Mouse (Mus musculus) midbrain, postnatal 0 days (tissue): ENCODE data around the gene Pcsk5. TPM values are rescaled to one million over a fixed set of nuclear protein-coding genes. Genes with fewer than 3 reads are reported as not detected.

Experiments used
- ATAC-seq: fragments of 200-750 bp; cut with Nextera tagmentation; 2 replicates; pipeline ENCODE4 v1.8.0; 2017; ENCODE audit warnings: moderate number of reproducible peaks, mild to moderate bottlenecking, moderate TSS enrichment, moderate library complexity; ENCODE audit not compliant: low FRiP score
- DNase-seq: peaks from one replicate; pipeline ENCODE4 v3.0.0-alpha.2; 2015; ENCODE audit warnings: low spot score
- H3K27ac ChIP-seq: fragments of 300-500 bp; sonication (generic); 2 replicates; pipeline ENCODE4 v1.5.1; 2014; ENCODE audit warnings: low read depth, mild to moderate bottlenecking, low read length, mixed read lengths
- H3K27me3 ChIP-seq: fragments of 300-500 bp; sonication (generic); 2 replicates; pipeline ENCODE4 v1.6.1; 2014; ENCODE audit warnings: low read length, control low read depth, mixed read lengths; ENCODE audit not compliant: insufficient read depth
- H3K36me3 ChIP-seq: fragments of 300-500 bp; sonication (generic); 2 replicates; pipeline ENCODE4 v1.6.1; 2014; ENCODE audit warnings: low read length, control low read depth, mixed read lengths; ENCODE audit not compliant: insufficient read depth
- H3K4me1 ChIP-seq: fragments of 300-500 bp; sonication (generic); 2 replicates; pipeline ENCODE4 v1.6.1; 2014; ENCODE audit warnings: mild to moderate bottlenecking, control low read depth, antibody characterized with exemption, low read length, mixed read lengths; ENCODE audit not compliant: insufficient read depth
- H3K4me2 ChIP-seq: fragments of 300-500 bp; sonication (generic); 2 replicates; pipeline ENCODE4 v1.6.1; 2014; ENCODE audit warnings: low read depth, mild to moderate bottlenecking, low read length, mixed read lengths; ENCODE audit not compliant: poor library complexity, severe bottlenecking
- H3K4me3 ChIP-seq: fragments of 300-500 bp; sonication (generic); 2 replicates; pipeline ENCODE4 v1.5.1; 2014; ENCODE audit warnings: low read depth, mild to moderate bottlenecking, low read length, moderate library complexity
- H3K9ac ChIP-seq: fragments of 300-500 bp; sonication (generic); replicated peaks from 2 replicates; pipeline ENCODE4 v1.6.1; 2014; ENCODE audit warnings: mild to moderate bottlenecking, low read length, moderate library complexity, mixed read lengths; ENCODE audit not compliant: poor library complexity, severe bottlenecking
- H3K9me3 ChIP-seq: fragments of 300-500 bp; sonication (generic); 2 replicates; pipeline ENCODE4 v1.6.1; 2016; ENCODE audit warnings: low read length, control low read depth
- CTCF ChIP-seq: IDR thresholded peaks from 2 replicates; pipeline ENCODE4 v1.5.1; 2016; ENCODE audit warnings: antibody characterized with exemption, mild to moderate bottlenecking
- WGBS: fragments of 180-500 bp; shearing (Covaris S2); extraction: QIAGEN DNeasy Blood & Tissue Kit; methylation state at CpG from one replicate; pipeline ENCODE4 v1.1.7; 2014; 5-methylcytosine and 5-hydroxymethylcytosine counted together
- polyA plus RNA-seq: library from polyadenylated mRNA; unstranded; fragments of >200 nt; fragmentation: Nextera tagmentation; extraction: Ambion mirVana; gene quantifications from 2 replicates; pipeline ENCODE4 v1.2.1, GENCODE M21; 2015
- total RNA-seq: library from RNA; depleted of rRNA; stranded (reverse); fragments of >200 nt; gene quantifications from 2 replicates; pipeline ENCODE4 v1.2.3, GENCODE M21; 2014

Gene Pcsk5
- total and polyA plus RNA-seq, 2 experiments from 2014 or later = 8.8 TPM

DNA sequence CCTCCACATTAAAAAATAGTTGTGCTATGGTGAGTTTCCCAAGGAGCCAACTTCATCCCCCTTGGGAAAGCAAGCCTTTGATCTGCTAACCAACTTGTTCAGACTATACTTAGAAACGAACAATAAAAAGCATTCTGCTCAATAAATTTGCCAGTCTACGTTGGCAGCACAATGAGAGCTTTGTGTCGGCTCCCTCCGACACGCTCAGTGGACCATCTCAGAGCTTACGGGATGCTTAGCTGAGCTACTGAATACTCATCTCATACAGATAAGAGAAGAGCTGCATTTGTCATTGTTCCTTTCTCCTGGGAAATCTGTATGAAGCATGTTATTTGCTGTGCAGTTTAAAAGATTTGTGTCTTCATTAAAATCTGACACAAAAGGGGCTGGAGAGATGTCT lies 451.0 kb downstream of the Pcsk5 start:
- Histone ChIP-seq H3K4me3 (no peak overlapping the region), H3K4me1 (no peaks in the 10 kb centered on the region), H3K9ac (no peak overlapping the region), H3K27me3 (no peaks in the 10 kb centered on the region), H3K4me2 (no peak overlapping the region), H3K9me3 (no peaks in the 10 kb centered on the region), H3K27ac (no peak overlapping the region), H3K36me3 (no peaks in the 10 kb centered on the region)
- ATAC-seq = no peak
- TF ChIP-seq CTCF = no peak
- WGBS = 15% methylated on average over 6 of the region's 6 CpGs
- peak; percentile 18 for DNase-seq

DNA sequence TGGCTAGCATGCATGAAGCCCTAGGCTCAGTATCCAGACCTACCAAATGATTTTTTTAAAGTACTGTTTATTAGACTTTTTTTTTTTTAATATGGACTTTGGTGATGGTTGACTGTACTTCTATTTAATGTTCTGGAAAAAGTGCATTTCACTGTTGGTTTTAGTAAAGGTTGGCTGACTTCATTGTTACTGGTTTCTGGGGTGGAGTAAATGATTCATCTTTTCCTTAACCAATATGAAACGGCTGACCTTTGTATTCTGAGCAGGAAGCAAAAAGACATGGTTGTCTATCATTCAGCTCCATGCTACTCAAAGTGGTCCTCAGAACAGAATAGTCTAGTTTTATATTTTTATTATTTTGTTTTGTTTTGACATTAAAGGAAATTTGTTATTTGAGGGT lies 452.0 kb downstream of the Pcsk5 start:
- no peak for ATAC-seq

DNA sequence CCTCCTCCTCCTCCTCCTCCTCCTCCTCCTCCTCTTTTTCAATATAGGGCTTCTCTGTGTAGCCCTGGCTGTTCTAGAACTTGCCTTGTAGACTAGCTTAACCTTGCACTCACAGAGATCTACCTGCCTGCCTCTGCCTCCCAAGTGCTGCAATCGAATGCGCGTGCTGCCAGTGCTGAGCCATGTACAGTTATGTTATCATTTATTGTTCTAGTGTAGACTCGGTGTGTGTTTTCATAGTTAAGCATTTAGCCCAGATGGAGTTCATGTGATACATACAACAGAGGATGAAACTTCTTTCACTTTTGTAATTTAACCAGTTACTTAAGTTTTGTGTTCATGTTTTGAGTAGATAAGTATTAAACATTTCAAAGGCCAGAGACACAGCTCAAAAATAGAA lies 452.4 kb downstream of the Pcsk5 start:
- 95% methylated on average over 4 of the region's 4 CpGs for WGBS
- H3K9me3 ChIP-seq = no peaks in the 10 kb centered on the region
- ATAC-seq (no peak), DNase-seq (no peak)
- H3K36me3 ChIP-seq = no peaks in the 10 kb centered on the region
- H3K9ac ChIP-seq = no peak overlapping the region
- no peak overlapping the region for H3K27ac ChIP-seq
- H3K4me1 ChIP-seq = no peaks in the 10 kb centered on the region
- H3K4me3 ChIP-seq = no peak overlapping the region
- H3K4me2 ChIP-seq = no peak overlapping the region
- no peak for TF ChIP-seq CTCF
- H3K27me3 ChIP-seq = no peaks in the 10 kb centered on the region

More for the DNA sequence above, 452.0 kb downstream of the Pcsk5 start:
- no peak for TF ChIP-seq CTCF
- 47% methylated on average over 1 of the region's 1 CpGs for WGBS
- no peak for DNase-seq
- H3K4me2 ChIP-seq = no peak overlapping the region
- H3K36me3 ChIP-seq = no peaks in the 10 kb centered on the region
- H3K4me3 ChIP-seq = no peak overlapping the region
- H3K4me1 ChIP-seq = no peaks in the 10 kb centered on the region
- H3K9me3 ChIP-seq = no peaks in the 10 kb centered on the region
- no peak overlapping the region for H3K27ac ChIP-seq
- no peak overlapping the region for H3K9ac ChIP-seq
- no peaks in the 10 kb centered on the region for H3K27me3 ChIP-seq

DNA sequence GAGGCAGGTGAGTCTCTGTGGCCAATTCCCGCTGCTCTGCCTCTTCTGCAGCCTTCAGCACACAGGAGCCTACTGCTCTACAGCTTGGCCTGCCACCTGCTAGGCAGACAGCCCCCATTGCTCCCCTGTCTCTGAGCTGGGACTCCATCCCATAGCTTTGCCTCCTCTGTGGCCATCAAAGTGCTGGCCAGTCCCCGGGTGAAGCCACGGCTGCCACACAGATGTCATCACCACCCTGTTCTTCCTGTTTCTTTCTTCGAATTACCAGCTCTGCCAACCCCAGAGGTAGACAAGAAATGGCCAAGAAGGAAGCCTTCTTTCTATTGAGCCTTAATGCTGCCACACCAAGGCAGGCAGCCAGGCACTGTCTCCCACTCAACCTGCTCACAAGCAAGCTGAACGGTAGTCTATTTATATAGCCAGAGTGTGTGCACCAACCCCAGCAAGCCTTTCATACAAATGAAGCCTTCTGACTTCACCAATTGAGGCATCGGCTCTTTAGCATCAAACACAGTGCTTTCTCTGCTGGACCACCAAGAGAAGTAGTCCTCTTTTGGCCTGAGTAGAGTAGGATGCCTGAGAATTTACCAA lies 454.5 kb downstream of the Pcsk5 start:
- DNase-seq = no peak
- Histone ChIP-seq H3K36me3 (no peaks in the 10 kb centered on the region), H3K27me3 (no peaks in the 10 kb centered on the region), H3K9ac (no peak overlapping the region), H3K27ac (no peak overlapping the region), H3K4me3 (no peak overlapping the region), H3K4me1 (no peaks in the 10 kb centered on the region), H3K4me2 (no peak overlapping the region), H3K9me3 (no peaks in the 10 kb centered on the region)
- WGBS = 84% methylated on average over 6 of the region's 6 CpGs
- TF ChIP-seq CTCF = no peak
- ATAC-seq = no peak
